Mouse (Mus musculus) forebrain, postnatal 0 days (tissue): ENCODE measurements around the gene Cadm1. TPM values are rescaled to one million over a fixed set of nuclear protein-coding genes. Genes with fewer than 3 reads are reported as not detected.

Source experiments
- ATAC-seq: fragments of 200-750 bp; cut with Nextera tagmentation; 2 replicates; pipeline ENCODE4 v1.8.0; 2017; ENCODE audit warnings: mild to moderate bottlenecking, moderate library complexity
- DNase-seq: peaks from one replicate; pipeline ENCODE4 v3.0.0-alpha.2; 2015
- H3K27ac ChIP-seq: fragments of 300-500 bp; sonication (generic); 2 replicates; pipeline ENCODE4 v1.5.1; 2014; ENCODE audit warnings: low read depth, mild to moderate bottlenecking, antibody characterized with exemption, low read length, moderate library complexity, mixed read lengths
- H3K27me3 ChIP-seq: fragments of 300-500 bp; sonication (generic); 2 replicates; pipeline ENCODE4 v1.6.1; 2014; ENCODE audit warnings: mild to moderate bottlenecking, low read length, mixed read lengths; ENCODE audit not compliant: insufficient read depth
- H3K36me3 ChIP-seq: fragments of 300-500 bp; sonication (generic); 2 replicates; pipeline ENCODE4 v1.6.1; 2014; ENCODE audit warnings: mild to moderate bottlenecking, moderate library complexity; ENCODE audit not compliant: insufficient read depth
- H3K4me1 ChIP-seq: fragments of 300-500 bp; sonication (generic); 2 replicates; pipeline ENCODE4 v1.6.1; 2014; ENCODE audit warnings: antibody characterized with exemption; ENCODE audit not compliant: insufficient read depth
- H3K4me2 ChIP-seq: fragments of 300-500 bp; sonication (generic); 2 replicates; pipeline ENCODE4 v1.6.1; 2014; ENCODE audit warnings: low read depth, mild to moderate bottlenecking, moderate library complexity
- H3K4me3 ChIP-seq: fragments of 300-500 bp; sonication (generic); 2 replicates; pipeline ENCODE4 v1.5.1; 2014; ENCODE audit warnings: low read depth, low read length, mixed read lengths
- H3K9ac ChIP-seq: fragments of 300-500 bp; sonication (generic); 2 replicates; pipeline ENCODE4 v1.6.1; 2014; ENCODE audit warnings: mild to moderate bottlenecking
- H3K9me3 ChIP-seq: fragments of 300-500 bp; sonication (generic); 2 replicates; pipeline ENCODE4 v1.6.1; 2016; ENCODE audit warnings: low read length
- CTCF ChIP-seq: sonication (generic); IDR thresholded peaks from 2 replicates; pipeline ENCODE4 v1.5.1; 2016; ENCODE audit warnings: antibody characterized with exemption, control low read depth, low read depth
- WGBS: fragments of 180-500 bp; shearing (Covaris S2); extraction: QIAGEN DNeasy Blood & Tissue Kit; methylation state at CpG from one replicate; pipeline ENCODE4 v1.1.7; 2014; 5-methylcytosine and 5-hydroxymethylcytosine counted together
- polyA plus RNA-seq: library from polyadenylated mRNA; unstranded; fragments of >200 nt; fragmentation: Nextera tagmentation; extraction: Ambion mirVana; gene quantifications from 2 replicates; pipeline ENCODE4 v1.2.1, GENCODE M21; 2015
- total RNA-seq: library from RNA; depleted of rRNA; stranded (reverse); fragments of >200 nt; gene quantifications from 2 replicates; pipeline ENCODE4 v1.2.3, GENCODE M21; 2014

Cadm1 gene
- total and polyA plus RNA-seq, 2 experiments from 2014 or later = 289 to 381 TPM

DNA sequence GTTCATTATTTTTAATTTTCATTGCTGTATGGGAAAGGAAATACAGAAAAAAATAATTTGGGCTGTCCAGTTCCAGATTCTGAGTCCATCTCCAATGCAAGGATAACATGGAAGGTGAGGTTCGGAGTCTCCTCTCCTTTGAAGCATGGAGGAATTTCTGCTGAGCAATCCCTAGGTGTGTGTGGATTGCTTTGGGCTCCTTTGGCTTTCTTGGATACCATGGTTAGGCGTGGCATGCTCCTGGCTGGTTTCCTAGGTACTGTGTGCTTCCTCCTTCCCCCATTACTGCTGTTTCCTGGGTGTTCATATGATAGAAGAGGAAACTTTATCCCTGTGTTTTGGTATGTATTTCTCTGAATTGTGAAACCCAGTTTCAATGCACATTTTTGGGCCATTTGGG lies 98.0 kb downstream of the Cadm1 start:
- no peak for TF ChIP-seq CTCF
- H3K9ac ChIP-seq = no peak overlapping the region

GRCm38 (mm10) chr9:47628550-47628949 lies 98.6 kb downstream of the Cadm1 start:
- TF ChIP-seq CTCF = no peak
- 85% methylated on average over 1 of the region's 1 CpGs for WGBS
- DNase-seq (no peak), ATAC-seq (no peak)
- Histone ChIP-seq H3K9me3 (no peaks in the 10 kb centered on the region), H3K9ac (no peak overlapping the region), H3K4me1 (0 out of 2 replicates have a peak, but pooled peaks cover 7% of the 10 kb centered on the region), H3K4me3 (no peak overlapping the region), H3K4me2 (no peak overlapping the region), H3K36me3 (no peaks in the 10 kb centered on the region), H3K27me3 (no peaks in the 10 kb centered on the region), H3K27ac (no peak overlapping the region)

More for the DNA sequence above, 98.0 kb downstream of the Cadm1 start:
- Histone ChIP-seq H3K27me3 (no peaks in the 10 kb centered on the region), H3K36me3 (no peaks in the 10 kb centered on the region), H3K4me1 (0 out of 2 replicates have a peak, but pooled peaks cover 7% of the 10 kb centered on the region), H3K9me3 (no peaks in the 10 kb centered on the region), H3K4me3 (no peak overlapping the region), H3K4me2 (no peak overlapping the region), H3K27ac (no peak overlapping the region)
- DNase-seq (no peak), ATAC-seq (no peak)
- 98% methylated on average over 2 of the region's 2 CpGs for WGBS

DNA sequence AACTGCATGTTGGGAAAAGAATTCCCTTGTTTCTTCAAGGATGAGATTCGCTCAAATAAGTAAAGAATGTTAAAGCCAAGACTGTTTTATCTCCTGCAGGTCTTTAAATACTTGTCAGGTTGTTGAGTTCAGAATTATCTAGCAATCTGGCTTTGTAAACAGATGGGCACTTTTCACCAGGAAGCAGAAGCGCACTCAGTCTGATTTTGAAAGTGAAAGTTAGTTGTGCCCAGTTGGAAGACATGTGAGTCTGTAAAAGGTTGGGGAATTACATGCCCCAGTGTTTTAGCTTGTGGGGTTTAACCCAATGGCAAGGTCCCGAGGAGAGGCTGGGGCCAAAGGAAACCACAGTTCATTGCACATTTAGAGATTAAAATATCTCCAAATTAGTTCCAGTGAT lies 104.7 kb downstream of the Cadm1 start:
- Histone ChIP-seq H3K36me3 (no peaks in the 10 kb centered on the region), H3K4me3 (no peak overlapping the region), H3K27me3 (no peaks in the 10 kb centered on the region), H3K4me2 (no peak overlapping the region), H3K27ac (no peak overlapping the region), H3K4me1 (peaks cover 4% of the 10 kb centered on the region; the same call in 1 of the 2 replicates), H3K9me3 (no peaks in the 10 kb centered on the region), H3K9ac (no peak overlapping the region)
- WGBS = 61% methylated on average over 3 of the region's 3 CpGs
- DNase-seq = no peak
- TF ChIP-seq CTCF = no peak
- no peak for ATAC-seq

GRCm38 (mm10) chr9:47642663-47643062 lies 112.7 kb downstream of the Cadm1 start:
- WGBS = 72% methylated on average over 4 of the region's 4 CpGs
- no peak for ATAC-seq

DNA sequence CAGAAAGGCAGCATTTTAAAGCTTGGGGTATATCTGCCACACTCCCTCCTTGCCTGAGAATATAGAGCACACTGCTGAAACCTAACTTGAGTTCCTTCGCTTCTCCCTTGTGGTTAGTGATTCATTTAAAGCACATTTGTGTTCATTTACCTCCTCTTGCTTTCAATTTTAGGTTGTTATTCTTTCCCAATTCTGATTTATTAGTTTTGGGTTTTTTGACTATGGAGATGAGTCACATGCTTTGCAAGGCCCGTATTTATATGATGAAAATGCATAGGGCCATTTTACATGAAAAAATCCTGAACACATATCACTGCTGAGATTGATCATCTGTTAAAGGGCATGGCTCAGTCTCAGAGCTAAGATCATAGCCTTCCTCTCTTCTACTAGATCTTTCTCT lies 115.1 kb downstream of the Cadm1 start:
- no peaks in the 10 kb centered on the region for H3K9me3 ChIP-seq
- no peak for TF ChIP-seq CTCF
- H3K9ac ChIP-seq = no peak overlapping the region
- H3K4me1 ChIP-seq = 0 out of 2 replicates have a peak, but pooled peaks cover 1% of the 10 kb centered on the region
- no peak overlapping the region for H3K27ac ChIP-seq
- H3K4me2 ChIP-seq = no peak overlapping the region
- ATAC-seq (no peak), DNase-seq (no peak)
- no peaks in the 10 kb centered on the region for H3K36me3 ChIP-seq
- 88% methylated on average over 2 of the region's 2 CpGs for WGBS
- H3K27me3 ChIP-seq = no peaks in the 10 kb centered on the region
- H3K4me3 ChIP-seq = no peak overlapping the region

More at GRCm38 (mm10) chr9:47642663-47643062, 112.7 kb downstream of the Cadm1 start:
- Histone ChIP-seq H3K27me3 (no peaks in the 10 kb centered on the region), H3K9me3 (no peaks in the 10 kb centered on the region), H3K4me1 (no peaks in the 10 kb centered on the region), H3K9ac (no peak overlapping the region), H3K27ac (no peak overlapping the region), H3K36me3 (no peaks in the 10 kb centered on the region), H3K4me3 (no peak overlapping the region), H3K4me2 (no peak overlapping the region)
- no peak for DNase-seq
- TF ChIP-seq CTCF = no peak

DNA sequence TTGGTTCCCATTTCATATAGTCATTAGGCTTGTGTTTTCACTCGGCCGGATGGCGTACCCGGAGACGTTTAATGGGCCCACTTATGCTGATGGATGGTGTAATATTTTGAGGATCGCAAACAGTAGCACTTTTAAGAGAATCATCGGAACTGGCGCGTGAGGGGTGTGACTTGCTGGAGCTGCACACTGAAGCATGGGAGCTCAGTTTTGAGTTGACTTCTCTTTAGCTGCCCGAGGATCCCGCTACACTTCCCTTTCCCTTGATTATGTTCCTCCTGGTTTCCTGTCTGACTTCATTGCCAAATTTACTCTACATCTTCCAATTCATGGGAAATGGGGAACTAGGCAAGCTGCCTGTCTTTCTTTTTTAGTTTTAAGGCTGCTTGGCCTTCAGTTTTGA lies 121.5 kb downstream of the Cadm1 start:
- H3K4me1 ChIP-seq = peaks cover 9% of the 10 kb centered on the region; the same call in 1 of the 2 replicates
- no peak for TF ChIP-seq CTCF
- no peaks in the 10 kb centered on the region for H3K36me3 ChIP-seq
- H3K9ac ChIP-seq = no peak overlapping the region
- WGBS = 86% methylated on average over 11 of the region's 11 CpGs
- H3K9me3 ChIP-seq = no peaks in the 10 kb centered on the region
- ATAC-seq (no peak), DNase-seq (no peak)
- H3K27me3 ChIP-seq = no peaks in the 10 kb centered on the region
- no peak overlapping the region for H3K4me3 ChIP-seq
- H3K27ac ChIP-seq = no peak overlapping the region
- no peak overlapping the region for H3K4me2 ChIP-seq

GRCm38 (mm10) chr9:47652203-47652602 lies 122.2 kb downstream of the Cadm1 start:
- ATAC-seq = no peak

More at GRCm38 (mm10) chr9:47652203-47652602, 122.2 kb downstream of the Cadm1 start:
- Histone ChIP-seq H3K36me3 (no peaks in the 10 kb centered on the region), H3K27ac (no peak overlapping the region), H3K4me2 (no peak overlapping the region), H3K9ac (no peak overlapping the region), H3K4me1 (peaks cover 9% of the 10 kb centered on the region; the same call in 1 of the 2 replicates), H3K27me3 (no peaks in the 10 kb centered on the region), H3K4me3 (no peak overlapping the region), H3K9me3 (no peaks in the 10 kb centered on the region)
- DNase-seq = no peak
- 58% methylated on average over 5 of the region's 5 CpGs for WGBS
- TF ChIP-seq CTCF = no peak
